Mouse (Mus musculus) cerebellum, postnatal 36 days (tissue): ENCODE measurements at regions not wholly inside any gene's neighbourhood (a gene's known extent, or its start where the extent isn't known, plus 50 kb on each side); places are given as distances from the start of the nearest gene placed in this dataset.

Source experiments
- DNase-seq, 2 experiments: peaks; one replicate each; pipeline ENCODE4 v3.0.0; 2021 to 2022; ENCODE audit warnings: mixed read lengths in 2 of 2

DNA sequence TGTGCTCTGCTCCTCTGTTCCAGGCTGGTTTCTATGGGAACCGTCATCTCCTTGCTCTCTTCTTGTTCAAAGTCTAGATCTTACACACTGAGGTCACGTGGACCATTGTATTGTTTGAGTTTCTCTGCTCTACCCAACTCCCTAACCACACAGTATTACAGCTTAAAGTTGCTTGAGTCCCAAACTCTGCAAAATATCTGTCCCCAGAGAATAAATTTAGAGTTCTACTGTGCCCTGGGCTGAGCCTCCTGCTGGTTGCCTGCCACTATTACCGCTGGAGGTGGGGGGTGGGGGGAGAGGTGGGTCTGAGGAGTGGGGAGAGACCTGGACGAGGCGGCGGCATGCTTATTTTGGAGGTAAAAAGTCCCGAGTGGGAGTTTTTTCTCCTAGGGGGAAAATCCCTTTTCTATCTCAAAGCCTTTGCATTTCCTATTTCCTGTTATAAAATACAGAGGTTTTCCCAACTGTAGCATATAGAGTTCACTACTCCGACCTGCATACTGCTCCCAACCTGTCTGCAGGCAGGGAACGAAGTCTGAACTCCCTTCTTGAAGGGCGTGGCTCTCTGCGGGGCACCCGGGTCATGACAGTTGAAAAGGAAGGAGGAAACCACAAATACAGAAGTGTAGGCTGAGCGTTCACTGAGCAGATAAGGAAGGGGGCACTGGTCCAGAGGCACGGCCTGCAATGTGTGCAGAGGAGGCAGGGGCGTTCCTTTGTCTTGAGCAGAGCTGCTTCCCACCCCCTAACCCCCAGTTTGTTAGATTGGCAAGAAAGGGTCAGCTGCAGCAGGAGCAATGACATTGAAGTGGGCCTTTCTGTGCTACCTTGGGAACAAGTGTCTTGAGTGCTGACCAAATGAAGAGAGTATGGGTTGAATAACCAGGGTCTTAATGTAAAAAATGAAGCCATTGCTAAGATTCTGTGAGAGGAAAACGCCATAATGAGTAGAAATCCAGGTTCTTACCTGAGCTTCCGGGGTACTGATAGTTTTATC is 188.7 kb downstream of the Akap7 start:
- no peak for DNase-seq

- no peak for DNase-seq
These were observed 187.0 kb upstream of the Arg1 start for GRCm38 (mm10) chr10:25114316-25114715.

- peak; percentile 48 for DNase-seq
These were observed 185.3 kb upstream of the Arg1 start for GRCm38 (mm10) chr10:25112449-25113171.

GRCm38 (mm10) chr10:25111636-25112422 is 184.5 kb upstream of the Arg1 start:
- peak; percentile 79 to 80 for DNase-seq

GRCm38 (mm10) chr10:25111181-25111580 is 183.9 kb upstream of the Arg1 start:
- DNase-seq: peak in 1 of 2 experiments; percentile 31

DNA sequence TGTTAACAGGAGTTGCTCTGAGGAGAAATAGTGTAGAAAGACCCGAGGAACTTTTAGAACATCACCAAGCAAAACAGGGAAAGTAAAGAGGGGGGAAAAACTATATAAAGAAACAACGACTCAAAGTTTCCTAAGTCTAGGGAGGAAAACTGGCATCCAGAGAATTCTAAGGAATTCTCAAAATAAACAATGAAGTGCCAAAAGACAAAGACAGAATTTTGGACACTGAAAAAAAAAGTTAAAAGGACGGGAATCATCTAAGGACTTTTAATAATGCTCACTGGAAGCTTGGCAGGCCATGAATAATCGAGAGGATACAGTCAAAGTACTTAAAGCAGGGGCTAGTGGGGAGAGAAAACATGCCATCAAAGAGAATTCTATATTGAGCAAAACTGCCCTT is 170.8 kb upstream of the Arg1 start:
- no peak for DNase-seq

GRCm38 (mm10) chr10:25089705-25090386 is 162.6 kb upstream of the Arg1 start:
- DNase-seq: no peak

GRCm38 (mm10) chr10:25086745-25087144 is 159.5 kb upstream of the Arg1 start:
- no peak for DNase-seq

GRCm38 (mm10) chr10:25082930-25083329 is 155.6 kb upstream of the Arg1 start:
- peak; percentile 71 to 85 for DNase-seq

- DNase-seq: no peak
These were observed 145.3 kb upstream of the Arg1 start for GRCm38 (mm10) chr10:25072617-25073016.

- no peak for DNase-seq
These were observed 141.0 kb upstream of the Arg1 start for GRCm38 (mm10) chr10:25068301-25068700.

DNA sequence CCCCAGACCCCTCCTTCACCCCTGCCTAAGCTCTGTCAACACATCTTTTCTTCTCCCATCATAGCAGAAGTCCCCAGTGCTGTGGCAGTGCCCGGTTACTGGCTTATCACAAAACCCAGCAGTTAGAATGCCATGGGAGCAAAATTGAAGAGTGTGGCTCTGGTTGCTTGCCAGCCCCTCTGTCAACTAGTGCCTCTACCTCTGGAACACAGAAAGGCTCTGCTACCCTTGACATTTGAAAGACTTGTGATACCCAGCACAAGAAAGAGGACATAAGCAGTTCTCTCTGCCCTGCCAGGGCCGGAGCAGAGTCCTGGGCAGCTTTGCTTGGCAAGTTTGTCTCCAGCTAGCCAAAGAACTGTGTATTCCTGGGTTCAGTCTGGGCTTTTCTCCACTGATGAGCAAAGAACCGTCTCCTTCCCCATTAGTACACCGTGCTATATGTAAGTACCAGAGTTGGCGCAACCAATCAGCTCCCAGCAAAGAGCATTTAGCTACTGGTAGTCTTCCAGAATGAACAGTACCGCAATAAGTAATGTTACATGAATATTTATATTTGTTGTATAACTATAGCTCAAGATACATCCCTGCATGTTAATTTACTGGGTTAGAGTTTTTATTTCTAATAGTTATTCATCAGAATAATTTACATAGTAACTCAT is 137.5 kb upstream of the Arg1 start:
- no peak for DNase-seq

DNA sequence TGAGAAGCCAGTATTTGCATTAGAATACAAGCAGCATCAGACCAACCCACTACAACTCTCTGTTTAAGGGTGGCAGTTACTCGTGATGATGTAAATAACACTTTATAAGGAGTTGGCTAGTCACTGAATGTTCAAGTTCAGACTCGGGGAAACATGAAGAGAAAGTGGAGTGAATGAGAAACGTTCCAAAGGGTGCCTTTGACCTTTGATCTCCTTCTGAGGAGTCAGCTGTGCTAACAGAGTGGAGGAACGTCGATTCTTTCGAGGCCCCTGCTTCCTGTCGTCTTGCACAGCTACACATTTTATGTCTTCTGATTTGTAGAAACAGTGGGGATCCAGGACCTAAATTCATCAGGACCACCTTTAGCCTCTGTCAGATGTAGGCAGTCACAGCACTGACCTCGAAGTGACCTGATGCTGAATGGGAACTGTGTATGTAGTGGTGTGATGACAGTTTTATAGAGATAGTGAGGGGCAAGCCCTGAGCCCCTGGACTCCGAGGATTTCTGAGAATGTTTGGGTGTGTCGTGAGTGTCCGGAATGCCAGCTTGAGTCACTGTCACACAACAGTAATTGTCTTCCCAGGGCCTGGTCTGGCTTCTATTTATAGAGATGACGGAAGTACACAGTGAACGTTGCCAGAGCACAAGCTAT is 134.2 kb upstream of the Arg1 start:
- DNase-seq: no peak

DNA sequence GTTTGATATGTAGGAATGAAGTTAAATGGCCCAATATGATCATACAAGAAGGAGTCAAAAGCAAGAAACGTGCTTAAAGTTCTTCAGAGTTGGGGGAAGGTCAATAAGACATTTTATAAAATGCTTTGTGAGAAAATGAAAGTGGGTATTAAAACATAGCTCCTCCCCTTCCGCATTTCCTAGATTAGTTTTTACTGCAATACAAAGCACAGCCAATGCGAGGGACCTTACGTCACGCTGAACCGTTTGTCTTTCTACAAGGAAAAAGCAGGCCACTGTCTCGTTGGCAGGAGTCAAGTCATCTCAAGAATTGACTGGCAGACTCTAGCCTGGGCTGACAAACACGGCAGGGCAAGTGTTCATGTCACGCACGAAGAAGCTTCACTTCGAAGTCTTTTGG is 131.4 kb upstream of the Arg1 start:
- DNase-seq: no peak

GRCm38 (mm10) chr10:25051998-25052397 is 124.7 kb upstream of the Arg1 start:
- DNase-seq: no peak

DNA sequence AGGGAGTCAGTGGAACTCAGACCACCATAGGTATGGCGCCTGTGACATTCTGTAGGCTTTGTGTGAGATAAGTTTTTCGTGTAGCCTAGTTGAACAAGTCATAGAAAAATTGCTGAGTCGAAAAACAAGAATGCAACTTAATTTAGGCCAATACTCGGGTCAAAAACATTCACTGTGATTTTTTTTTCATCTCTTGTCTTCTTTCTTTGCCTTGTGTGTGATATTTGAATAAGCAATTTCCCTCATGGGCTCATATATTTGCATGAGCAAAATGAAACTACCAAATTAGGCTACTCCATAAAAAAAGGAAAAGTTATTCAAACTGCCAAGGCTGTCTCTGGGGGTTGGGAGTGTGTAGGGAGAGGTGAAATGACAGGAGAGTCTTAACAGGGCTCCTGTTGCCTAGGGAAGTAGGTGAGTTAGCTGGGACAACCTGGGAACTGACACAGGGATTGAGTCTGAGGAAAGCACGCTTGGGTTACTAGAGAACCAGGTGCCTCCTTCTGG is 124.1 kb upstream of the Arg1 start:
- DNase-seq: no peak

GRCm38 (mm10) chr10:25041221-25041620 is 113.9 kb upstream of the Arg1 start:
- peak; percentile 57 to 72 for DNase-seq

DNA sequence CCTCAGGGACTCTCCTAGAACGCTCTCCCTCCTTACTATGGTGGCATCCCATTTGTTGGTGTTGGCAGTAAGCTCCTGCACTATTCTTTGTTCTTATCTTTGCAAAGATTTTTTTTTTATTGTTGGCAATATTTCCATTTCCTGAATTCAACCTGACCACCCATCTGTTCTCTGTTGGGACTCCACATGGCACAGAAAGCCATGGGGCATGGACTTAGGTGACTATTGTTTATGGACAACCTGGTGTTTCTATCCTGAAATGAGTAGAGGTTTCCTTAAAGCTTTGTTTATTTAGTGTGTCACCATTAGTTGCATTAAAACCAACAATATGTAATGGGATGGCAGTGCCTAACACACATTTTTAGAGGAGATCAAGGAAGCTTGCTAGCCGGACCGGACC is 112.6 kb upstream of the Arg1 start:
- peak; percentile 47 to 53 for DNase-seq

DNA sequence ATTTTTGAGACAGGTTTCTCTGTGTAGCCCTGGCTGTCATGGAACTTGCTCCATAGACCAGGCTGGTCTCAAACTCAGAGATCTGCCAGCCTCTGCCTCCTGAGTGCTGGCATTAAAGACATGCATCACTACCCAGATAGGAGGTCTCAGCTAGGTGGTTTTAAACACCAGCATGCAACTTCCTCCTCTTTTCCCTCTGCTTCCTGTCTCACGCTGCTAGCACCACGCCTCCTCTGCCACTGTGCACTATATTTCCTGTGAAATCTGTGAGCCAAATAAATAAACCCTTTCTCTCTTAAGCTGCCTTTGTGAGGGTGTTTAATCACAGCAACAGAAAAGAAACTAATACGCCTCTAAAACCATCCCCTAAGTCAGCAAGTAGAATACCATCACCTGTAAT is 109.6 kb upstream of the Arg1 start:
- DNase-seq: no peak

DNA sequence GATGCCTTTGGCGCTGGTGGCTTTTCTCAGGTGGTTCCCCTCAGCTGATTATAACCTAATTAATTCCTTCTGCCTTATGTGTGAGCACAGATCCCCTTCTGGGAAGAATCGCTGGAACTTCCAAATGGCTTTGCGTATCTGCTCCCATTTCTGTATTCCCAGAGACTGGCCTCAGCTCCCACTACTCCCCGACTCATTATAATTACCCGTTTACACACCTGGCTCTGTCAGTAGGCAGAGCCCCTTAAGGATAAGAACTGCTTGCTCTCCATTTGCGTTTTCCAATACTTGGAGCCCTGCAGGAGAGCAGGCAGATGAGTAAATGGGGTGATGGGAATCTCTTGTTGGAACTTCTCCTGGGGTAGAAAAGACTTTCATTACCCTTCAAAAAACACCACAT is 108.1 kb upstream of the Arg1 start:
- no peak for DNase-seq

DNA sequence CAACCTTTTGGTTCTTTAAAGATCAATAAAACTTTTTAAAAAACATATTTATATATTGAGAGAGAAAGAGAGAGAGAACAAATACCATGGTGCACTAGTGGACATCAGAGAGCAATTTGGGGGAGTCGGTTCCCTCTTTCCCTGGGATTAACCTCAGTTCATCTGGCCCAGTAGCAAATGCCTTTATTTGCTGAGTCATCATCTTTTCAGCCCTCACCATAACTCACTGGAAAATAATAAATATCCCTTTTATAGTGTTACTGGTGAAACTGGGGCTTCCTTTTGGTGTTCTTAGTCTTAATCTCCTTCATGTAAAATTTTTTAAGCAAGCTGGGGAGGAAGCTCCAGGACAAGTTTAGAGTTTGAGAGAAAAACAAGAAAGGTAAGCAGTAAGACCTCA is 105.3 kb upstream of the Arg1 start:
- no peak for DNase-seq
